In genomic region chr2:32218113-32218512, GRCm38 (mm10) we compare ENCODE assay signal across 23 mouse cellular contexts. TPM values are rescaled to one million over a fixed set of nuclear protein-coding genes. Genes with fewer than 3 reads are reported as not detected.
DNase-seq lines count a peak whose midpoint lies in the region; TF ChIP-seq lines count a peak whose summit lies in the region.
"Had no signal": no experiment of that assay in that cellular context is flagged by ENCODE, and none has a peak within 500 bp of the region (broad histone marks: within the 10 kb centered on the region; RNA-seq: fewer than 3 reads in every experiment).

No protein-coding gene starts in this region.

- intact Hi-C loops in heart, postnatal 10 days (cut with DNase I), result no loop called here

- no peak for TF ChIP-seq POLR2A in olfactory bulb, adult 2 months (IDR thresholded peaks at IDR 0.05; ENCODE audit: insufficient read depth, low read depth, low read length)

- TF ChIP-seq CTCF in olfactory bulb, adult 2 months (IDR thresholded peaks at IDR 0.05; ENCODE audit: insufficient read depth, low read depth, low read length), result no peak

- H3K27ac ChIP-seq in olfactory bulb, adult 2 months (ENCODE audit: insufficient read depth, low read depth, low read length), result peak overlapping the region; percentile 65
- H3K27ac ChIP-seq: embryonic facial prominence, embryonic 12.5 days; heart, embryonic 15.5 days; hindbrain, embryonic 14.5 days; limb, embryonic 10.5 days; liver, embryonic 15.5 days; lung, embryonic 15.5 days had no signal

- DNase-seq in adrenal gland, postnatal 10 days, result peak; percentile 36
- DNase-seq in adrenal gland, postnatal 4 days (ENCODE audit: low spot score in 2 of 2), result no peak
- DNase-seq in cerebellum, postnatal 36 days, result peak; percentile 31 to 50
- DNase-seq in cerebellum, adult 8-10 months, result no peak
- DNase-seq in 3T3-L1 (ENCODE audit: low read depth, low spot score), result peak; percentile 82
- DNase-seq in heart, postnatal 10 days, result no peak
- DNase-seq: B cell, adult 2 months; forebrain, postnatal 0 days; heart, postnatal 4 days; kidney, postnatal 4 days; liver; lung, postnatal 4 days; midbrain, embryonic 14.5 days; retina, postnatal 1 day; right cerebral cortex, postnatal 25 days; thymus, postnatal 36 days had no signal

- 76% methylated on average over 5 of the region's 5 CpGs for WGBS in olfactory bulb, adult 2 months

- H3K4me1 ChIP-seq in olfactory bulb, adult 2 months (ENCODE audit: control insufficient read depth, insufficient read depth, low read length), result peaks cover 29% of the 10 kb centered on the region
- H3K4me1 ChIP-seq: embryonic facial prominence, embryonic 12.5 days; heart, embryonic 15.5 days; limb, embryonic 10.5 days; liver, embryonic 15.5 days had no signal

- no peak overlapping the region for H3K4me3 ChIP-seq in olfactory bulb, adult 2 months (ENCODE audit: insufficient read depth, low read depth, low read length)
- H3K4me3 ChIP-seq: embryonic facial prominence, embryonic 12.5 days; heart, embryonic 15.5 days; limb, embryonic 10.5 days; liver, embryonic 15.5 days; lung, embryonic 15.5 days had no signal

RNA-seq across cellular contexts. Expression of gene Pomt1, which starts 18.3 kb away (rescaled TPM):
- total RNA-seq in adrenal gland, postnatal 10 days (2021), result 10 to 100 TPM; 29.9 to 49.3 TPM
- 10 to 100 TPM; 36.7 to 40.4 TPM for total RNA-seq in adrenal gland, postnatal 4 days (2021)
- not detected in 2 replicates for polyA plus RNA-seq in olfactory bulb, adult 2 months (2012; ENCODE audit: insufficient read depth, insufficient read length, low replicate concordance, missing spikeins)
- 10 to 100 TPM; 13.9 to 14.5 TPM for total RNA-seq in heart, postnatal 10 days (2021)

RNA-seq across cellular contexts. Expression of gene Uck1, which starts 41.8 kb away (rescaled TPM):
- total RNA-seq in adrenal gland, postnatal 10 days (2021), result 100 to 1,000 TPM; 129 to 184 TPM
- 10 to 100 TPM; 88.3 to 98.2 TPM for total RNA-seq in adrenal gland, postnatal 4 days (2021)
- not detected in 2 replicates for polyA plus RNA-seq in olfactory bulb, adult 2 months (2012; ENCODE audit: insufficient read depth, insufficient read length, low replicate concordance, missing spikeins)
- total RNA-seq in heart, postnatal 10 days (2021), result 10 to 100 TPM; 30.9 to 34.9 TPM

Comparison
In these comparisons a context has a peak if more than half of its experiments do, and no peak if none do; other contexts are left out.
1. DNase-seq: peak in adrenal gland, postnatal 10 days (single experiment), cerebellum, postnatal 36 days (2 of 2) and 3T3-L1 (single experiment); none in adrenal gland, postnatal 4 days (0 of 2), cerebellum, adult 8-10 months (single experiment) and heart, postnatal 10 days (0 of 2).